ENCODE assay signal across 8 mouse cellular contexts in genomic region chr9:98244223-98244622, GRCm38 (mm10). TPM values are rescaled to one million over a fixed set of nuclear protein-coding genes. Genes with fewer than 3 reads are reported as not detected.
DNase-seq lines count a peak whose midpoint lies in the region; ATAC-seq and TF ChIP-seq lines count a peak whose summit lies in the region.

No protein-coding gene starts in this region.

- H3K9me3 ChIP-seq in liver, embryonic 12.5 days (replicated peaks), result no peaks in the 10 kb centered on the region

- ATAC-seq in liver, embryonic 12.5 days, result no peak
- no peak for ATAC-seq in megakaryocyte progenitor cell, adult 5-6 weeks (replicated peaks; ENCODE audit: poor library complexity)

- no peaks in the 10 kb centered on the region for H3K79me2 ChIP-seq in liver, adult 2 months (ENCODE audit: control insufficient read depth, insufficient read depth, low read length)

- H3K4me1 ChIP-seq in liver, adult 2 months (ENCODE audit: control insufficient read depth, insufficient read depth, low read length), result no peaks in the 10 kb centered on the region
- H3K4me1 ChIP-seq in liver, embryonic 12.5 days, result no peaks in the 10 kb centered on the region

- no peak overlapping the region for H3K27ac ChIP-seq in liver, adult 2 months (replicated peaks; ENCODE audit: insufficient read depth, low read depth, low read length)
- no peak overlapping the region for H3K27ac ChIP-seq in liver, embryonic 12.5 days

- 55% methylated on average over 2 of the region's 2 CpGs for WGBS in liver, adult 2 months
- 34% methylated on average over 2 of the region's 2 CpGs for WGBS in liver, embryonic 12.5 days (ENCODE audit: insufficient replicate concordance)

- no peak overlapping the region for H3K4me2 ChIP-seq in liver, embryonic 12.5 days

- H3K4me3 ChIP-seq in liver, adult 2 months (ENCODE audit: insufficient read depth, low read depth, low read length), result no peak overlapping the region
- H3K4me3 ChIP-seq in liver, embryonic 12.5 days, result no peak overlapping the region

- H3K36me3 ChIP-seq in liver, adult 2 months (ENCODE audit: control insufficient read depth, insufficient read depth, low read length), result no peaks in the 10 kb centered on the region
- no peaks in the 10 kb centered on the region for H3K36me3 ChIP-seq in liver, embryonic 12.5 days

- H3K27me3 ChIP-seq in liver, adult 2 months (ENCODE audit: control insufficient read depth, insufficient read depth, low read length), result no peaks in the 10 kb centered on the region
- H3K27me3 ChIP-seq in liver, embryonic 12.5 days (replicated peaks), result no peaks in the 10 kb centered on the region

- no peak for TF ChIP-seq POLR2A in liver, adult 2 months (IDR thresholded peaks at IDR 0.05; ENCODE audit: extremely low read depth, insufficient read depth, low read length)

- no peak for DNase-seq in liver, adult 2 months (ENCODE audit: extremely low read depth, low read depth, low spot score)
- peak; percentile 84 for DNase-seq in cerebellum, adult 11-12 months
- DNase-seq in frontal cortex, adult 2 months (ENCODE audit: extremely low spot score in 1 of 2, low spot score in 1 of 2), result peak; percentile 23 to 80
- peak; percentile 54 to 57 for DNase-seq in left cerebral cortex, postnatal 10 days (ENCODE audit: extremely low spot score in 1 of 2, low spot score in 2 of 2)
- DNase-seq in ovary, postnatal 14 days (ENCODE audit: low spot score), result peak; percentile 28
- no peak for DNase-seq in gastrocnemius, postnatal 36 days

- TF ChIP-seq CTCF in liver, adult 2 months (IDR thresholded peaks at IDR 0.05; ENCODE audit: low read depth, low read length), result peak; percentile 42

- intact Hi-C loops in left cerebral cortex, postnatal 10 days (cut with DNase I), result loop anchor here (5.0 kb wide), 1 partner anchor 212 kb away; the partner anchor contains the start of gene Clstn2
- intact Hi-C loops in gastrocnemius, postnatal 36 days (cut with DNase I), result no loop called here

- H3K9ac ChIP-seq in liver, adult 2 months (ENCODE audit: low read depth, low read length), result no peak overlapping the region
- no peak overlapping the region for H3K9ac ChIP-seq in liver, embryonic 12.5 days

RNA-seq across cellular contexts. Expression of gene Nmnat3, which starts 43.0 kb away (rescaled TPM):
- 8.5 and 9.2 TPM in 2 replicates for total RNA-seq in liver, adult 2 months (2014; rRNA removed)
- 10.7 and 11.1 TPM in 2 replicates for polyA plus RNA-seq in liver, adult 2 months (2012; rRNA removed)
- polyA plus RNA-seq in liver, embryonic 12.5 days (2016; fragmentation: Nextera tagmentation; extraction: Ambion mirVana), result 35.2 and 35.3 TPM in 2 replicates
- polyA plus RNA-seq in frontal cortex, adult 2 months (2012; rRNA removed), result 3.3 and 3.7 TPM in 2 replicates
- total RNA-seq in left cerebral cortex, postnatal 10 days (2021), result 1 to 10 TPM in 1 of 2 experiments, under 1 TPM in 1; 0.65 to 1.4 TPM
- 10 to 100 TPM; 11.5 to 11.7 TPM for total RNA-seq in gastrocnemius, postnatal 36 days (2021)
- total RNA-seq in megakaryocyte progenitor cell, adult 5-6 weeks (2015), result 13.3 and 22.5 TPM in 2 replicates
- total RNA-seq in megakaryocyte progenitor cell, adult 5-6 weeks (2017), result 16.2 and 17.0 TPM in 2 replicates

Comparison
In these comparisons a context has a peak if more than half of its experiments do, and no peak if none do; other contexts are left out.
1. DNase-seq: peak in cerebellum, adult 11-12 months (single experiment), frontal cortex, adult 2 months (2 of 2), left cerebral cortex, postnatal 10 days (2 of 2) and ovary, postnatal 14 days (single experiment); none in liver, adult 2 months (single experiment) and gastrocnemius, postnatal 36 days (0 of 2).